Mouse (Mus musculus) CH12.LX (cell line): ENCODE measurements at regions not wholly inside any gene's neighbourhood (a gene's known extent, or its start where the extent isn't known, plus 50 kb on each side); places are given as distances from the start of the nearest gene placed in this dataset.

Experiments used
- DNase-seq: peaks from one replicate; pipeline ENCODE4 v3.0.0-alpha.2; 2013; ENCODE audit errors: extremely low read depth
- H3K27ac ChIP-seq: 2 replicates; pipeline ENCODE4 v1.5.1; 2012; ENCODE audit warnings: low read depth, mild to moderate bottlenecking, control low read depth, moderate library complexity; ENCODE audit not compliant: insufficient read depth
- H3K27me3 ChIP-seq: replicated peaks from 2 replicates; pipeline ENCODE3; 2012; ENCODE audit warnings: inconsistent platforms
- H3K36me3 ChIP-seq, 2 experiments: replicated peaks in 1 of 2; 2 replicates each; pipeline versions ENCODE3 to v1.6.1; 2012; ENCODE audit warnings: inconsistent platforms in 1 of 2, low read length in 1 of 2, mild to moderate bottlenecking in 1 of 2, mixed read lengths in 1 of 2, moderate library complexity in 1 of 2; ENCODE audit not compliant: control insufficient read depth in 1 of 2, insufficient read depth in 1 of 2
- H3K4me1 ChIP-seq, 2 experiments: 2 replicates each; pipeline ENCODE4 v1.6.1; 2012; ENCODE audit warnings: inconsistent platforms in 1 of 2, moderate library complexity in 1 of 2; ENCODE audit not compliant: insufficient read depth in 2 of 2, control insufficient read depth in 1 of 2
- H3K4me2 ChIP-seq: 2 replicates; pipeline ENCODE4 v1.6.1; 2012; ENCODE audit warnings: low read depth, mild to moderate bottlenecking, control low read depth; ENCODE audit not compliant: poor library complexity, insufficient read depth, severe bottlenecking
- H3K4me3 ChIP-seq, 3 experiments: fragments of 150-350 bp in 1 of 3; sonication (generic) in 1 of 3; replicated peaks in 1 of 3; 2 replicates each; pipeline versions ENCODE3 to v1.5.1; 2011 to 2012; ENCODE audit warnings: low read depth in 2 of 3, low read length in 2 of 3, mild to moderate bottlenecking in 2 of 3, moderate library complexity in 2 of 3, control low read depth in 1 of 3, improper control_type of control experiment in 1 of 3, inconsistent platforms in 1 of 3, mixed read lengths in 1 of 3; ENCODE audit not compliant: poor library complexity in 1 of 3
- H3K79me2 ChIP-seq: replicated peaks from 2 replicates; pipeline ENCODE4 v1.6.1; 2012; ENCODE audit warnings: mild to moderate bottlenecking, moderate library complexity; ENCODE audit not compliant: control insufficient read depth, poor library complexity, insufficient read depth, severe bottlenecking; ENCODE audit errors: extremely low read depth
- H3K9ac ChIP-seq: 2 replicates; pipeline ENCODE4 v1.6.1; 2012; ENCODE audit warnings: low read depth, mild to moderate bottlenecking, control low read depth, moderate library complexity; ENCODE audit not compliant: insufficient read depth
- H3K9me3 ChIP-seq: replicated peaks from 2 replicates; pipeline ENCODE3; 2012; ENCODE audit warnings: low read length, inconsistent platforms, mixed read lengths
- CTCF ChIP-seq, 2 experiments: IDR thresholded peaks in 1 of 2; conservative IDR thresholded peaks in 1 of 2; 2 replicates each; pipeline ENCODE4 v1.5.1; 2011 to 2012; ENCODE audit warnings: low read depth in 2 of 2, low read length in 2 of 2, improper control_type of control experiment in 1 of 2, inconsistent platforms in 1 of 2, mild to moderate bottlenecking in 1 of 2, moderate library complexity in 1 of 2
- ELF1 ChIP-seq: IDR thresholded peaks from 2 replicates; pipeline ENCODE4 v1.6.1; 2014; ENCODE audit warnings: low read depth, mild to moderate bottlenecking, inconsistent platforms, low read length, improper control_type of control experiment
- EP300 ChIP-seq: IDR thresholded peaks from 2 replicates; pipeline ENCODE4 v1.6.1; 2011; ENCODE audit warnings: low read length, improper control_type of control experiment
- GABPA ChIP-seq: IDR thresholded peaks from 2 replicates; pipeline ENCODE4 v1.6.1; 2012; ENCODE audit warnings: low read depth, low read length, improper control_type of control experiment, inconsistent platforms; ENCODE audit not compliant: insufficient replicate concordance
- IRF4 ChIP-seq: IDR thresholded peaks from 2 replicates; pipeline ENCODE4 v1.6.1; 2014; ENCODE audit warnings: low read depth, mild to moderate bottlenecking, inconsistent platforms, low read length, improper control_type of control experiment
- JUND ChIP-seq: conservative IDR thresholded peaks from 2 replicates; pipeline ENCODE4 v1.6.1; 2011; ENCODE audit warnings: low read depth, low read length, improper control_type of control experiment
- MAZ ChIP-seq: IDR thresholded peaks from 2 replicates; pipeline ENCODE4 v1.6.1; 2012; ENCODE audit warnings: low read depth, mild to moderate bottlenecking, inconsistent platforms, low read length, improper control_type of control experiment, moderate library complexity
- MEF2A ChIP-seq: IDR thresholded peaks from 2 replicates; pipeline ENCODE4 v1.6.1; 2014; ENCODE audit warnings: low read depth, mild to moderate bottlenecking, inconsistent platforms, low read length, improper control_type of control experiment, borderline replicate concordance
- MXI1 ChIP-seq: IDR thresholded peaks from 2 replicates; pipeline ENCODE4 v1.6.1; 2011; ENCODE audit warnings: mild to moderate bottlenecking, low read depth, low read length, improper control_type of control experiment
- NELFE ChIP-seq: IDR thresholded peaks from 2 replicates; pipeline ENCODE4 v1.6.1; 2011; ENCODE audit warnings: low read depth, low read length, improper control_type of control experiment
- NRF1 ChIP-seq: IDR thresholded peaks from 2 replicates; pipeline ENCODE4 v1.6.1; 2014; ENCODE audit warnings: low read depth, mild to moderate bottlenecking, inconsistent platforms, low read length, improper control_type of control experiment, moderate library complexity
- PAX5 ChIP-seq: IDR thresholded peaks from 2 replicates; pipeline ENCODE4 v1.6.1; 2012; ENCODE audit warnings: low read length, inconsistent platforms, mixed read lengths
- RAD21 ChIP-seq: IDR thresholded peaks from 2 replicates; pipeline ENCODE4 v1.6.1; 2011; ENCODE audit warnings: low read depth, mild to moderate bottlenecking, low read length, improper control_type of control experiment, moderate library complexity
- RCOR1 ChIP-seq: conservative IDR thresholded peaks from 2 replicates; pipeline ENCODE4 v1.6.1; 2012; ENCODE audit warnings: low read depth, mild to moderate bottlenecking, inconsistent platforms, low read length, improper control_type of control experiment
- SIN3A ChIP-seq: IDR thresholded peaks from 2 replicates; pipeline ENCODE4 v1.6.1; 2012; ENCODE audit warnings: low read length, improper control_type of control experiment, inconsistent platforms
- SMC3 ChIP-seq: IDR thresholded peaks from 2 replicates; pipeline ENCODE4 v1.6.1; 2011; ENCODE audit warnings: low read depth, low read length, improper control_type of control experiment
- TBP ChIP-seq: conservative IDR thresholded peaks from 2 replicates; pipeline ENCODE4 v1.6.1; 2011; ENCODE audit warnings: low read depth, low read length, improper control_type of control experiment
- dilution Hi-C: fragments of 300-500 bp; cut with MboI; formaldehyde crosslinking; loops from 2 replicates; pipeline ENCODE4 v1.14.3; 2020; ENCODE audit warnings: low sequenced_read_pairs; ENCODE audit not compliant: extremely low pct_unique_long_range_greater_than_20kb, extremely low pct_ligation_motif_present
- in situ Hi-C: fragments of 300-500 bp; cut with MboI; formaldehyde crosslinking; loops from 3 replicates; pipeline ENCODE4 v1.14.3; 2019; ENCODE audit warnings: low sequenced_read_pairs, low pct_ligation_motif_present, low pct_unique_long_range_greater_than_20kb, mixed read lengths

GRCm38 (mm10) chr8:127885831-127886230 is 472.6 kb upstream of the Nrp1 start:
- no peak for DNase-seq
- Histone ChIP-seq H3K4me2 (no peak overlapping the region), H3K27me3 (no peaks in the 10 kb centered on the region), H3K27ac (no peak overlapping the region), H3K9ac (no peak overlapping the region), H3K4me3 (no peak overlapping the region), H3K36me3 (no peaks in the 10 kb centered on the region), H3K79me2 (no peaks in the 10 kb centered on the region), H3K4me1 (peaks cover 3 to 5% of the 10 kb centered on the region in 2 experiments; a peak in 2 of 4 replicates), H3K9me3 (peaks cover 3% of the 10 kb centered on the region)
- dilution Hi-C loops (no loop called here), in situ Hi-C loops (no loop called here)
- no peak for TF ChIP-seq PAX5
- TF ChIP-seq NRF1: no peak

DNA sequence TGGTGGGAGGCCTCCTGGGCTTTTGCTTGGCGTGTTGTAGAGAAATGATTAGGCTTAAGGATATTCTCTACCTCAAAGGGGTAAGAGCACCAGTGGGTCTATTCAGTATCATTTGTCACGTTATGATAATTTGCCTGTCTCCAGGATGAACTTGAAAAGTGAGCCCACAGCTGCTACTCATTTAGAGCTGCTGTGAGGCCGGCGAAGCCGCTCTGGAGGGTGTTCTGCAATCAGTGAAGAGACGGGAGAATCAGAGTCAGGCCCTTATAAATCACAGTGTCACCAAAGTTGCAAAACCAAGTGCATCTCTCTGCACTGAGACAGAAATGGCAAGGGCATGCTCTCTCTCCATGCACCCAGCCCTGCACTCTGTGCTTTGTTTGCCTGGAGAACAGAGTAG is 467.7 kb upstream of the Nrp1 start:
- Histone ChIP-seq H3K27ac (no peak overlapping the region), H3K36me3 (no peaks in the 10 kb centered on the region), H3K79me2 (no peaks in the 10 kb centered on the region), H3K4me2 (no peak overlapping the region), H3K4me1 (peaks cover 2 to 6% of the 10 kb centered on the region in 2 experiments; a peak in 3 of 4 replicates), H3K9me3 (no peaks in the 10 kb centered on the region), H3K27me3 (no peaks in the 10 kb centered on the region), H3K4me3 (no peak overlapping the region), H3K9ac (no peak overlapping the region)
- DNase-seq: no peak
- dilution Hi-C loops: no loop called here
- TF ChIP-seq SMC3: no peak
- TF ChIP-seq EP300: no peak
- TF ChIP-seq NELFE: no peak
- TF ChIP-seq MXI1: no peak
- no peak for TF ChIP-seq GABPA
- TF ChIP-seq SIN3A: no peak
- no peak for TF ChIP-seq JUND
- no peak for TF ChIP-seq IRF4
- TF ChIP-seq PAX5: no peak
- no peak for TF ChIP-seq RAD21
- TF ChIP-seq MAZ: no peak
- no peak for TF ChIP-seq RCOR1
- no peak for TF ChIP-seq MEF2A
- no peak for TF ChIP-seq NRF1
- no peak for TF ChIP-seq TBP
- no peak for TF ChIP-seq ELF1
- no peak for TF ChIP-seq CTCF (conservative IDR thresholded peaks at IDR 0.05 in 1 of 2, IDR thresholded peaks at IDR 0.05 in 1 of 2; ENCODE audit: low read depth in 2 of 2, low read length in 2 of 2)
- in situ Hi-C loops: no loop called here
